Mouse (Mus musculus) MEL (cell line): ENCODE measurements at regions not wholly inside any gene's neighbourhood (a gene's known extent, or its start where the extent isn't known, plus 50 kb on each side); places are given as distances from the start of the nearest gene placed in this dataset.
A peak's percentile ranks its signal among the peaks of the same experiment; 100 is the strongest.

Experiments used
- DNase-seq: peaks from one replicate; pipeline ENCODE4 v3.0.0; 2011; ENCODE audit warnings: low read depth, low spot score
- H3K27ac ChIP-seq: 2 replicates; pipeline ENCODE4 v1.5.1; 2012; ENCODE audit warnings: low read depth, mild to moderate bottlenecking, control low read depth, low read length, moderate library complexity; ENCODE audit not compliant: control insufficient read depth
- H3K27me3 ChIP-seq, 2 experiments: fragments of 150-350 bp in 1 of 2; sonication (generic) in 1 of 2; 2 replicates each; pipeline ENCODE4 v1.6.1; 2012; ENCODE audit warnings: low read length in 2 of 2, mild to moderate bottlenecking in 2 of 2, improper control_type of control experiment in 1 of 2, moderate library complexity in 1 of 2; ENCODE audit not compliant: insufficient read depth in 2 of 2, control insufficient read depth in 1 of 2
- H3K36me3 ChIP-seq, 2 experiments: 2 replicates each; pipeline ENCODE4 v1.6.1; 2012 to 2014; ENCODE audit warnings: low read length in 2 of 2, improper control_type of control experiment in 1 of 2, inconsistent platforms in 1 of 2, mild to moderate bottlenecking in 1 of 2; ENCODE audit not compliant: insufficient read depth in 2 of 2, control insufficient read depth in 1 of 2
- H3K4me1 ChIP-seq, 2 experiments: fragments of 150-350 bp in 1 of 2; sonication (generic) in 1 of 2; 2 replicates each; pipeline ENCODE4 v1.6.1; 2012; ENCODE audit warnings: low read length in 2 of 2, improper control_type of control experiment in 1 of 2, mild to moderate bottlenecking in 1 of 2; ENCODE audit not compliant: insufficient read depth in 2 of 2, control insufficient read depth in 1 of 2
- H3K4me3 ChIP-seq, 2 experiments: fragments of 150-350 bp in 1 of 2; sonication (generic) in 1 of 2; 2 replicates each; pipeline ENCODE4 v1.5.1; 2012; ENCODE audit warnings: low read depth in 2 of 2, low read length in 2 of 2, mild to moderate bottlenecking in 2 of 2, moderate library complexity in 2 of 2, control low read depth in 1 of 2, improper control_type of control experiment in 1 of 2; ENCODE audit not compliant: control insufficient read depth in 1 of 2, insufficient read depth in 1 of 2
- H3K79me2 ChIP-seq: 2 replicates; pipeline ENCODE4 v1.6.1; 2012; ENCODE audit warnings: mild to moderate bottlenecking, low read length, moderate library complexity; ENCODE audit not compliant: control insufficient read depth, poor library complexity, insufficient read depth
- H3K9ac ChIP-seq: 2 replicates; pipeline ENCODE4 v1.6.1; 2012; ENCODE audit warnings: low read depth, mild to moderate bottlenecking, control low read depth, low read length, moderate library complexity; ENCODE audit not compliant: control insufficient read depth, poor library complexity, severe bottlenecking
- H3K9me3 ChIP-seq: fragments of 150-350 bp; sonication (generic); replicated peaks from 2 replicates; pipeline ENCODE4 v1.6.1; 2012; ENCODE audit warnings: mild to moderate bottlenecking, low read length, improper control_type of control experiment, moderate library complexity; ENCODE audit not compliant: insufficient read depth
- CTCF ChIP-seq, 3 experiments: IDR thresholded peaks in 2 of 3; conservative IDR thresholded peaks in 1 of 3; 2 replicates each; pipeline ENCODE4 v1.5.1; 2011 to 2012; ENCODE audit warnings: low read length in 3 of 3, low read depth in 2 of 3, mild to moderate bottlenecking in 2 of 3, improper control_type of control experiment in 1 of 3, inconsistent platforms in 1 of 3, mixed read lengths in 1 of 3, moderate library complexity in 1 of 3; ENCODE audit not compliant: control insufficient read depth in 1 of 3, insufficient read depth in 1 of 3, poor library complexity in 1 of 3, severe bottlenecking in 1 of 3
- ELF1 ChIP-seq: IDR thresholded peaks from 2 replicates; pipeline ENCODE4 v1.6.1; 2014; ENCODE audit warnings: low read depth, mild to moderate bottlenecking, inconsistent platforms, low read length, improper control_type of control experiment, moderate library complexity
- GATA1 ChIP-seq: IDR thresholded peaks from 2 replicates; pipeline ENCODE4 v1.6.1; 2011; ENCODE audit warnings: low read depth, low read length, improper control_type of control experiment
- HCFC1 ChIP-seq: IDR thresholded peaks from 2 replicates; pipeline ENCODE4 v1.6.1; 2012; ENCODE audit warnings: low read depth, mild to moderate bottlenecking, inconsistent platforms, low read length, improper control_type of control experiment, moderate library complexity
- MAX ChIP-seq: IDR thresholded peaks from 2 replicates; pipeline ENCODE4 v1.6.1; 2011; ENCODE audit warnings: low read length, improper control_type of control experiment
- MAZ ChIP-seq: IDR thresholded peaks from 2 replicates; pipeline ENCODE4 v1.6.1; 2012; ENCODE audit warnings: low read depth, mild to moderate bottlenecking, inconsistent platforms, low read length, improper control_type of control experiment
- MYC ChIP-seq: IDR thresholded peaks from 2 replicates; pipeline ENCODE4 v1.6.1; 2011; ENCODE audit warnings: low read depth, mild to moderate bottlenecking, low read length, improper control_type of control experiment, moderate library complexity
- RAD21 ChIP-seq: IDR thresholded peaks from 2 replicates; pipeline ENCODE4 v1.6.1; 2011; ENCODE audit warnings: mild to moderate bottlenecking, low read depth, low read length, improper control_type of control experiment
- RCOR1 ChIP-seq: IDR thresholded peaks from 2 replicates; pipeline ENCODE4 v1.6.1; 2012; ENCODE audit warnings: low read depth, mild to moderate bottlenecking, inconsistent platforms, low read length, improper control_type of control experiment
- SMC3 ChIP-seq: IDR thresholded peaks from 2 replicates; pipeline ENCODE4 v1.6.1; 2011; ENCODE audit warnings: low read depth, low read length, improper control_type of control experiment
- TCF12 ChIP-seq: IDR thresholded peaks from 2 replicates; pipeline ENCODE4 v1.6.1; 2014; ENCODE audit warnings: low read depth, mild to moderate bottlenecking, inconsistent platforms, low read length, improper control_type of control experiment, moderate library complexity
- ZMIZ1 ChIP-seq: IDR thresholded peaks from 2 replicates; pipeline ENCODE4 v1.6.1; 2012; ENCODE audit warnings: low read depth, mild to moderate bottlenecking, inconsistent platforms, low read length, improper control_type of control experiment, moderate library complexity

- Histone ChIP-seq H3K27me3 (no peaks in the 10 kb centered on the region), H3K9me3 (no peaks in the 10 kb centered on the region), H3K36me3 (no peaks in the 10 kb centered on the region), H3K9ac (no peak overlapping the region), H3K79me2 (no peaks in the 10 kb centered on the region), H3K4me3 (no peak overlapping the region), H3K4me1 (no peaks in the 10 kb centered on the region), H3K27ac (no peak overlapping the region)
- TF ChIP-seq RAD21: peak; percentile 22
- peak; percentile 42 for TF ChIP-seq SMC3
- TF ChIP-seq CTCF (IDR thresholded peaks at IDR 0.05 in 2 of 3, conservative IDR thresholded peaks at IDR 0.05 in 1 of 3; ENCODE audit: control insufficient read depth in 1 of 3, insufficient read depth in 1 of 3, low read depth in 2 of 3, low read length in 3 of 3, poor library complexity in 1 of 3, severe bottlenecking in 1 of 3): peak; percentile 13 to 38 (median 32); a peak in 4 of 6 replicates
- no peak for TF ChIP-seq HCFC1
- peak; percentile 3 for DNase-seq
Observed at GRCm38 (mm10) chr14:104146841-104147240, 302.6 kb upstream of the Ednrb start.

GRCm38 (mm10) chr14:104145395-104145794 is 301.2 kb upstream of the Ednrb start:
- Histone ChIP-seq H3K9me3 (no peaks in the 10 kb centered on the region), H3K27me3 (no peaks in the 10 kb centered on the region), H3K36me3 (no peaks in the 10 kb centered on the region), H3K9ac (no peak overlapping the region), H3K27ac (no peak overlapping the region), H3K79me2 (no peaks in the 10 kb centered on the region), H3K4me1 (no peaks in the 10 kb centered on the region), H3K4me3 (no peak overlapping the region)
- no peak for DNase-seq
- no peak for TF ChIP-seq GATA1
- no peak for TF ChIP-seq ELF1
- no peak for TF ChIP-seq MAX
- TF ChIP-seq MYC: no peak
- no peak for TF ChIP-seq TCF12
- no peak for TF ChIP-seq RCOR1

GRCm38 (mm10) chr14:104114986-104115951 is 271.1 kb upstream of the Ednrb start:
- H3K4me3 ChIP-seq: no peak overlapping the region
- H3K9me3 ChIP-seq: no peaks in the 10 kb centered on the region
- no peak for DNase-seq
- H3K79me2 ChIP-seq: no peaks in the 10 kb centered on the region
- no peaks in the 10 kb centered on the region for H3K4me1 ChIP-seq
- TF ChIP-seq MAZ (no peak), ZMIZ1 (no peak)
- TF ChIP-seq, all 39 proteins: peak for 0
- no peak overlapping the region for H3K27ac ChIP-seq
- no peaks in the 10 kb centered on the region for H3K36me3 ChIP-seq
- H3K9ac ChIP-seq: no peak overlapping the region
- no peaks in the 10 kb centered on the region; a peak in 1 of 4 replicates for H3K27me3 ChIP-seq
